Mouse (Mus musculus): Measurements from ENCODE around the gene Gm20458. TPM values are rescaled to one million over a fixed set of nuclear protein-coding genes. Genes with fewer than 3 reads are reported as not detected.

Gene Gm20458
- polyA plus RNA-seq (2012; rRNA removed), result 31.3 and 46.5 TPM in 2 replicates

DNA sequence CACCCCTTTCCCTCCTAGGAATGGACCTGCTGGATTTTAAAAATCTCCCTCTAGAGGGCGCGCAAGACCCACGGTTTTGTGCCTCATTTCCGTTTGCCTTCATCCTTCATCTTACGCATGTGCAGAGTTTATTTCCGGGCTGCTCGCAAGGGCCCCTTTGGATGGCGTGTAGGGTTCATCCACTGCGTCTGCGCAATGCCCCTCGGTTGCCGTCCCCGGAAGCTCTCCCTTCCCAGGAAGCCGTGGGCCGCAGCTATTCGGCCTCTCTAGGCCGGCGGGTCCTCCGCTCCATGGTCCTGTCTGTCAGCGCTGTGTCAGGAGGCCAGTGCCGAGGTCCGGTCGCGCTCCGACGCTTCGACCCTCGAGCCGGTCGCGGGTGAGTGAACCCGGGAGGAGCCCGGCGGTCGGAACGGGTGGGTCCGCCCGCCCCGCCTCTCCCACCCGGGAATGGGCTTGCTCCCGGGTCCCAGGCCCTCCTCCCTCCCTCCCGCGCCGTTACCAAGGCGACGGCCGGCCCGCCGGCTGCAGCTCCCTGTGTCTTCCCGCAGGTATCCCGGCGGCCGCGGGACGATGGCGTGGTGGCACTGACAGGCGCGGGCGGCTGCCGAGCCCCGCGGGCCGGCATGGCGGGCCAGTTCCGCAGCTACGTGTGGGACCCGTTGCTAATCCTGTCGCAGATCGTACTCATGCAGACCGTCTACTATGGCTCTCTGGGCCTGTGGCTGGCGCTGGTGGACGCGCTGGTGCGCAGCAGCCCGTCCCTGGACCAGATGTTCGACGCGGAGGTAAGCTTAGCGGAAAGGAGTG, at the start of gene Gm20458:
Gene Gm20458 (plus strand): TSS at position 223 of the 807 bp plus-strand sequence.

DNA sequence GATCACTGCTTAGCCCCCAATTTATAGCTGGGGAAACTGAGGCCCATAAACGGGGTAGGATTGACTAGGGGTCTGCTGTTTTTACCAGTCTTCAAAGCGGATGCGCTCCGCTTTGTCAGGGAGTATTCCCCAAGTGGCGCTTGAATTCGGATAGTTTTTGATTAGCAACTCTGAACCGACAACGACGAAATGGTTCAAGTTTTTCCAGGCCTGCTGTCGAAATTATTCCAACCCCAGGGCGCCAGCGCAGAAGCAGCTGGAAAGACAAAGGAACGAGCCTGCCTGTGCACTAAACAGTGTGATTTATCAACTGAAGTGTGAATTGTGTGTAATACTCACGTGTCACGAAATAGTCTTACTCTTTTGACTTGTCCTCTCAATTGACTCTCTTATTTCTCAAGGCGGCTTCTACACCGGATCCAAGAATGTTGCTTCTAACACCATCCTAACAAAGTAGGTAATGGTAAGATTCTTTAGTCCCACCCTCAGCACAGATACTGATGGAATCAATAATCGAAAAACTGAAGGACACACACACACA, 17.2 kb upstream of the Gm20458 start, which contains the start of gene Sdc4:
Gene Sdc4 (minus strand): TSS at position 428 of the 541 bp plus-strand sequence.

GRCm38 (mm10) chr2:164456864-164457300, 3.9 kb upstream of the Gm20458 start, which contains the start of gene Sys1:
Gene Sys1 (plus strand): TSS chr2:164456964.

GRCm38 (mm10) chr2:164473624-164474023, 12.9 kb downstream of the Gm20458 start, which contains the start of gene Trp53tg5:
Gene Trp53tg5 (minus strand): TSS chr2:164473724.

DNA sequence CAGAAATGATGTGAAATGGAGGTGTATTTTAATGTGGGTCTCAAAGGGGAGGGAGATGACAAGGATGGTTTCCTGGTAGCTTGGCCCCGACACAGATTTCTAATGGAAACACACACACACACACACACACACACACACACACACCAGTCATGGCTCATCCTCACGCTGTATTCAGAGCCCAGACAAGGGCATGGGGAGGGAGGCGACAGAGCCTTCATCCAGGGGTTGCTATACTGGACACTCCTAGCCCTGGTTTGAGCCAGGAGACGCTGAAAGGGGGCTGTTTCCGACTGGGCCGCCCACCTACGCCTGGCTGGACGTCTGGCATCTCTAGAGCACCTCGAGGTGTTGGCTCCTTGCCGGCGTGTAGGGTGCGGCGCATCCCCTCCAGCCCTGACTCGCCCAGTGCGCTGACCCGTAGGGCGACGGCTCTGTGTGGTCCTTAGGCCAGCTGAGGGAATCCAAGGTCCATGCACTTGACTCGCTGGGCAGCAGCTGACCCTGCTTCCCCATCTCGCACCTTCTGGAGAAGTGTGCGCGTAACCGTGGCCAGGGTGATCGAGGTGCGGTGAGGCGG, 25.0 kb downstream of the Gm20458 start, which contains the start of gene Dbndd2:
Gene Dbndd2 (plus strand): TSS at position 426 of the 577 bp plus-strand sequence.

DNA sequence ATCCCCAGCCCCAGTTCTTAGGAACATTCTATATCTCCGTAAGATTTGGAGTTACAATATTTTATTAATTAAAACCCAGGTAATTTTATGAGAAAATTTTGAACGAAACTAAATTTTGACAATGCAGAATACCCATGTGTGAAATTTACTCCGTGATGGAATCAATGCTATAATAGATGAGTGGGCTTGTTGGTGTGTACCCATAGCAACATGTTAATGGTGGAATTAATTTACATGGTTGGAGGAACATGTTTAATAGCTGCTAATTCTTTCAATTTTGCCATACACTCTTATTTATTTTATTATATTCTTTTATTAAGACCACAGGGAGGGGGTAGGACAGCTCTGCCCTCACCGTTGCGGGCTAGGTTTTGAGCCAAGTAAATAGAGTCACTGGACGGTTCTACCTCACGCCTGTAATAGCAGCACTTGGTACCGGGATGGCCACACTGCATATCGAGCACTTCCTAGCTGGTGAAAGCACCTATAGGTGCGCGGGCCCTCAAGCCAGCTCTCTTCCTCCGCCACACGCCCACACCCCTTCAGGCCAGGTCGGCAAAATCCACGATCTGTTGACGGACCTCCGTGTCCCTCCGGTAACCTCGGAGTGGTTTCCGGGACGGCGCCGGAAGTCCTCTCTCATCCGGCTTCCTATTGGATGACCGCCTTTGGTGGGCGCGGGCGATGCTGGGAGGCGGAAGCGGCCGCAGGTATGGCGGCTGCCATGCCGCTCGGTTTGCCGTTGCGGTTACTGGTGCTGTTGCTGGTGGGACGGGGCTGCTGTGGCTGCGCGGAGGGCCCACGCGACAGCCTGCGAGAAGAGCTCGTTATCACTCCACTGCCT, 36.3 kb downstream of the Gm20458 start, which contains the start of gene Pigt:
Gene Pigt (plus strand): TSS at position 674 of the 844 bp plus-strand sequence.

Other genes starting within 250 kb of the Gm20458 start
- 1.7 TPM in 1 of 2 replicates, not detected in the other for gene Wfdc15b, start 239.3 kb upstream of the Gm20458 start, polyA plus RNA-seq (2012; rRNA removed)
- gene Svs2, start 222.5 kb upstream of the Gm20458 start, polyA plus RNA-seq (2012; rRNA removed), result not detected in 2 replicates
- gene Svs3b, start 204.3 kb upstream of the Gm20458 start, polyA plus RNA-seq (2012; rRNA removed), result not detected in 2 replicates
- gene Svs4, start 182.5 kb upstream of the Gm20458 start, polyA plus RNA-seq (2012; rRNA removed), result not detected in 2 replicates
- not detected in 2 replicates for gene Svs3a, start 171.7 kb upstream of the Gm20458 start, polyA plus RNA-seq (2012; rRNA removed)
- not detected in 2 replicates for gene Svs6, start 144.2 kb upstream of the Gm20458 start, polyA plus RNA-seq (2012; rRNA removed)
- gene Svs5, start 128.2 kb upstream of the Gm20458 start, polyA plus RNA-seq (2012; rRNA removed), result not detected in 2 replicates
- gene Slpi, start 71.9 kb upstream of the Gm20458 start, polyA plus RNA-seq (2012; rRNA removed), result 82.6 and 153 TPM in 2 replicates
- gene Rbpjl, start 57.8 kb upstream of the Gm20458 start, polyA plus RNA-seq (2012; rRNA removed), result 3.5 and 6.9 TPM in 2 replicates
- 0.78 and 1.2 TPM in 2 replicates for gene Matn4, start 55.8 kb upstream of the Gm20458 start, polyA plus RNA-seq (2012; rRNA removed)
- gene Sdc4, start 17.1 kb upstream of the Gm20458 start, polyA plus RNA-seq (2012; rRNA removed), result 34.9 and 37.0 TPM in 2 replicates
- 71.4 and 132 TPM in 2 replicates for gene Sys1, start 4.0 kb upstream of the Gm20458 start, polyA plus RNA-seq (2012; rRNA removed)
- gene Trp53tg5, start 12.8 kb downstream of the Gm20458 start, polyA plus RNA-seq (2012; rRNA removed), result not detected in 2 replicates
- 27.2 and 65.5 TPM in 2 replicates for gene Dbndd2, start 25.1 kb downstream of the Gm20458 start, polyA plus RNA-seq (2012; rRNA removed)
- gene Pigt, start 36.6 kb downstream of the Gm20458 start, polyA plus RNA-seq (2012; rRNA removed), result 90.3 and 138 TPM in 2 replicates
- gene Wfdc2, start 101.4 kb downstream of the Gm20458 start, polyA plus RNA-seq (2012; rRNA removed), result 41.0 and 51.1 TPM in 2 replicates
- 0.43 TPM in 1 of 2 replicates, not detected in the other for gene Spint3, start 112.5 kb downstream of the Gm20458 start, polyA plus RNA-seq (2012; rRNA removed)
- gene Wfdc6a, start 124.5 kb downstream of the Gm20458 start, polyA plus RNA-seq (2012; rRNA removed), result 0.08 and 0.14 TPM in 2 replicates
- gene Eppin, start 132.6 kb downstream of the Gm20458 start, polyA plus RNA-seq (2012; rRNA removed), result 0.19 TPM in 1 of 2 replicates, not detected in the other
- gene Wfdc6b, start 152.6 kb downstream of the Gm20458 start, polyA plus RNA-seq (2012; rRNA removed), result 0.11 TPM in 1 of 2 replicates, not detected in the other
- gene Wfdc8, start 152.7 kb downstream of the Gm20458 start, polyA plus RNA-seq (2012; rRNA removed), result 0.26 TPM in 1 of 2 replicates, not detected in the other
- gene Wfdc16, start 177.8 kb downstream of the Gm20458 start, polyA plus RNA-seq (2012; rRNA removed), result 0.09 TPM in 1 of 2 replicates, not detected in the other
- gene Wfdc10, start 195.1 kb downstream of the Gm20458 start, polyA plus RNA-seq (2012; rRNA removed), result 0.30 and 3.4 TPM in 2 replicates
- gene Wfdc9, start 195.6 kb downstream of the Gm20458 start, polyA plus RNA-seq (2012; rRNA removed), result not detected in 2 replicates
- gene Wfdc11, start 213.1 kb downstream of the Gm20458 start, polyA plus RNA-seq (2012; rRNA removed), result not detected in 2 replicates
- 0.75 and 2.0 TPM in 2 replicates for gene Wfdc13, start 224.1 kb downstream of the Gm20458 start, polyA plus RNA-seq (2012; rRNA removed)
- gene Spint4, start 237.5 kb downstream of the Gm20458 start, polyA plus RNA-seq (2012; rRNA removed), result 0.20 TPM in 1 of 2 replicates, not detected in the other

Measured in stomach, adult 2 months (tissue).